Mouse (Mus musculus) adrenal gland, adult 2 months (tissue): ENCODE data around the gene Fhl3. TPM values are rescaled to one million over a fixed set of nuclear protein-coding genes. Genes with fewer than 3 reads are reported as not detected.
A peak's percentile ranks its signal among the peaks of the same experiment; 100 is the strongest.

Source experiments
- DNase-seq: peaks from one replicate; pipeline ENCODE4 v3.0.0; 2021
- long read RNA-seq: library from polyadenylated mRNA; stranded (forward); transcript quantifications from one replicate; pipeline ENCODE4 v2.0.0, GENCODE M21; 2021
- polyA plus RNA-seq: library from polyadenylated mRNA; depleted of rRNA; stranded (reverse); fragments of >200 nt; gene quantifications from 2 replicates; pipeline ENCODE4 v1.2.3, GENCODE M21; 2012; rRNA removed
- total RNA-seq, 2 experiments: library from RNA; stranded (reverse); gene quantifications; 2 replicates each; pipeline ENCODE4 v1.2.3; 2021

Fhl3 gene
- total RNA-seq (10 to 100 TPM in 1 of 2 experiments, 1 to 10 TPM in 1; 6.6 to 15.7 TPM), polyA plus RNA-seq (23.6 and 27.6 TPM in 2 replicates)
- long read RNA-seq, result 0 reads

DNA sequence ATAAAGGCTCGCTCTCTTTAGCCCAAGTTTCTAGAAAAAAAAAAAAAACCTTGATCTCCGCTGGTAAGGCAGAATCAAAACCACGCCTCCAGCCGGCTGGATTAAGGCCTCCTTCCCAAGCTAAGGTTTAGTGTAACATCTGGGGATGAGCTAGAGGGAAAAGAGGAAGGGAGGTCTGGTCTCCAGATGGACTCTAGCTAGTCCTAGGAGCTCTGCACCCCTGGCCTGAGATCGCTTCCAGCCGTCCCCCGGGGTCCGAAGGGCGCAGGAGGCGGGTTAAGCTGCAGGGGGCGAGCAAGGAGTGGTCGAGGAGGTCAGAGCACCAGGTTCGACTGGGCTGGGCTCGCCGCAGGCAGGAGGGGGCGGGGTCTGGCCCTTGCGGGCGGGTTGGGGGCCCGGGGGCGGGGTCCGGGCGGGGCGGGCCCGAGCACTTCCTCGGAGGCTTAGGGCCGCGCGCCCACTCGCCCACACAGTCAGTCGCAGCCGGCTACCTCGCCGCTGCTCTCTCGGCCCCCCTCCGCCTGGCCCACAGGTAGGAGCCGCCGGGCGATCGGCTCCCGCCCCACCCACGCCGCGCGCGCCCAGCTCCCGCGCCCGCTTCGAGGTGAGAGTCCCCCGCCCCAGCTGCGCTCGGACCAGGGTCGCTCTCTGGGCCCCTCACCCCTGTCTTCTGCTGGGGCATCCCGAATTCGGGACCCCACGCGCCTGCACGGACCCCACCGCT, at the start of gene Fhl3:
TSS of gene Fhl3 (plus strand) at position 454 of the 724 bp plus-strand sequence.
- peak; percentile 84 for DNase-seq

DNA sequence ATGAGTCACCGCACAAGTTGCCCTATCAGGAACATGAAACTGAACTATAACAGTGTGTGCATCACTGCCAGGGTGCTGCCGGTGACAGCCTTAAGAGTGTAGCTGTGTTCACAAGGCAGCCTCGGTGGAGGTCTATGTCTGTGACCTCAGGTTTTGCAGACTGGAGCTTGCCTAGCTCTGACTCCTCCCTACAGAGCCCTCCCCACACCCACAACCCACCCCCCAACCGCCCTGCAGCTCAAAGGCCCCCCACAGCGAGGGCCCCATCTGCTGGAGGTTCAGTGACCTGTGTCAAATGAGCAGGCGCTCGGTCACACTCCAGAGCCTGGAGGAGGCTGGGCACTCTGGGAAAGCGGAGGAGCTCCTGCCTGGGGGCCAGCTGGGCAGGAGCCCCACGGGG, 47.6 kb upstream of the Fhl3 start:
- DNase-seq, result no peak

DNA sequence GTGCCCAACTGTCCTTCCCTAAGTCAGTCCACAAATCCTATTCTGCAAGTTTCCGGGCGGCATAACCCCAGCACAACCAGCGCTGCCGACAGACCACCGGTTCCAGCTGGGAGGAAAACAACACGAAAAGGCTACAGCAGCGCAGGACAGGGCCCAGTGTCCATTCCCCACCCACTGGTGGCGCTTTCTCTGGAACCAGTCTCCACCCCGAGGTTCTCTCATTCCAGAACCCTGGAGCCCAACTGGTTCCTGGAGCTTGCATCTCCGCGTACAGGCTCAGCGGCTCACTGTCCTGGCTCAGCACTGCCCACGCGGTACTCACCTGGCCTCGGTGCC, 44.0 kb upstream of the Fhl3 start, which contains the start of gene Pou3f1:
TSS of gene Pou3f1 (plus strand) at position 290 of the 336 bp plus-strand sequence.
- DNase-seq, result no peak

DNA sequence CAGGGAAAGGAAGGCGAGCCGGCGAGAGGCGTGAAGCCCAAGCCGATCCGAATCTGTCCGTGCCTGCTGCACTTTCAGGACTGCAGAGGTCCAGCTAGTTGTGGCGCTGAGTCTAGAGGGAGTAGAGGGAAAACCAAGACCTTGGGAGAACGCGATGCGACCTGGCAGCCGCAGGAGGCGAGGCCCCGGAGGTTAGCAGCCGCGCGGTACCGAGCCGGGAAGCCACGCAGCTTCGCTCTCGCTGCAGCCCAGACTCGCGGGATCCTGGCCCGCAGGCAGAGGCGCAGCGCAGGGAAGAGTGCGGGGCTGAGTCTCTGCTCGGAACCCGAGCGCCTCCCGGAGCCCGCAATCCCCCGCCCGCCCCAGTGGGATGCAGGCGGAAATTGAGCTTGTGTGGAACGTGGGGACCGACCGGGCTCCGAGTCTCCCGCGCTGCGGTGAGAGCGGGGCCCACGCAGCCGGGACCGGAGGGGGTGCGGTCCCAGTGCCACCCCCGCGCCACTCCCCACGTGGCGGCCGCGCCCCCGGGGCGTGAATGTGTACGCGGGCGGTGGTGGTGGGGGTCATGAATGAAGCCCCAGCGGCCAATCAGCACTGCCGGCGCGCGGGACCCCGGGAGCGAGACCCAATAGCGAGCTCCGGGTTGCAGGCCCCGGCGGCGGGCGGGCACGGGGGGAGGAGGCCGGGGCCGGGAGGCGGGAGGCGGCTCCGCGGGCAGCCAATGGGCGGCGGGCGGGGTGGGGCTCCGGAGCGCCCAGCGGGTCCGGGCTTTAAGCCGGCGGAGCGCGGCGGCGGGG, 43.4 kb upstream of the Fhl3 start:
- DNase-seq, result peak; percentile 91

DNA sequence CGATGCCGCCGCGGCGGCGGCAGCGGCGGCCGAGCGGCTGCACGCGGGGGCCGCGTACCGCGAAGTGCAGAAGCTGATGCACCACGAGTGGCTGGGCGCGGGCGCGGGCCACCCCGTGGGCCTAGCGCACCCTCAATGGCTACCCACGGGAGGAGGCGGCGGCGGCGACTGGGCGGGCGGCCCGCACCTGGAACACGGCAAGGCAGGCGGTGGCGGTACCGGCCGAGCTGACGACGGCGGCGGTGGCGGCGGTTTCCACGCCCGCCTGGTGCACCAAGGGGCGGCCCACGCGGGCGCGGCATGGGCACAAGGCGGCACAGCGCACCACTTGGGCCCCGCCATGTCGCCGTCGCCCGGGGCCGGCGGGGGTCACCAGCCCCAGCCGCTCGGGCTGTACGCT, 42.7 kb upstream of the Fhl3 start:
- DNase-seq, result peak; percentile 27

DNA sequence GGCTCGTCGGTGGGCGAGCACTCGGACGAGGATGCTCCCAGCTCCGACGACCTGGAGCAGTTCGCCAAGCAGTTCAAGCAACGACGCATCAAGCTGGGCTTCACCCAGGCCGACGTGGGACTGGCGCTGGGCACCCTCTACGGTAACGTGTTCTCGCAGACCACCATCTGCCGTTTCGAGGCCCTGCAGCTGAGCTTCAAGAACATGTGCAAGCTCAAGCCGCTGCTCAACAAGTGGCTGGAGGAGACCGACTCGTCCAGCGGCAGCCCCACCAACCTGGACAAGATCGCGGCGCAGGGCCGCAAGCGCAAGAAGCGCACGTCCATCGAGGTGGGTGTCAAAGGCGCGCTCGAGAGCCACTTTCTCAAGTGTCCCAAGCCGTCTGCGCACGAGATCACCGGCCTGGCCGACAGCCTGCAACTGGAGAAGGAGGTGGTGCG, 42.1 kb upstream of the Fhl3 start:
- no peak for DNase-seq

DNA sequence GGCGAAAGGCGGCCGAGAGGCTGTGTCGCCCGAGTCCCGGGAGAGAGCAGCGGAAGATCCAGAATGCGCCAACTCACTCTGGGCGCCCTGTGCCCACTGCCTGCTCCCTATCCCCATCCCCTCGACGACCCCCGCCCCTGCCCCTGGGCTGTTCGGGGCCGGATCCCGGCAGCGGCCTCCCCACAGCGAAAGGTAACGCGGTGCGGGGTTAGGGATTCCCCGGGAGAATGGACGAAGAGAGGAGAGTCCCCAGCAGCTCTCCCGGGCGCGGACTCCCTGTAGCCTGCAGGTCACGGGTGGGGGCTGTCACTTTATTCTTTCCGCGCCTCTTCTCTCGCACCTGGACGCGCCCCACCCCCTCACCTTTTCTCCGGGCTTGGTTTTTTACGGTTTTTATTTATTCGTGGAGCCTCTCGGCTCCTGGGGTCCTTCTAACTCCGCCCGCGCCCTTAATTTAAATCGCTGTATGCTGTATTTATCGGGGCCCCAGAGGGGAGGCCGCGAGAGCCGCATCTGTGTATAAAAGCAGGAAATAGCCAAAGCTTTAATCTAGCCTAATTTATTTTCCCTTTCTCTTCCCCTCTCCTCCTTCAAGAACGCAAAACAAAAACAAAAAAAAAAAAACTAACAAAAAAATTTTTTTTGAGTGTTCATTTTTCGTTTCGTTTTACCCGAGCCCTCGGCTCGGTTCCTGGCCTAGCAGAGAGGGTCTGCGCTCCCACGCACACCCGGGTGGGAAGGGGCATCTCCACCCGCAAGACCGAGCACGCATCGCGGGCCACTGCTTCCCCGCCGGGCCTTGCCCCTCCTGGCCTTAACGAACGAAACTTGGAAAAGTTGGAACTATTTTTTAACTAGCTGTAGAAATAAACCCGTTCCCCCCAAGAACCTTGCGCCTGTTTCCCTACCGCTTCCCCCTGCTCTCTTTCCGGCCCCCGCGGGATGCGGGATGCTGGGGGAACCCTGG, 41.0 kb upstream of the Fhl3 start:
- DNase-seq, result no peak

DNA sequence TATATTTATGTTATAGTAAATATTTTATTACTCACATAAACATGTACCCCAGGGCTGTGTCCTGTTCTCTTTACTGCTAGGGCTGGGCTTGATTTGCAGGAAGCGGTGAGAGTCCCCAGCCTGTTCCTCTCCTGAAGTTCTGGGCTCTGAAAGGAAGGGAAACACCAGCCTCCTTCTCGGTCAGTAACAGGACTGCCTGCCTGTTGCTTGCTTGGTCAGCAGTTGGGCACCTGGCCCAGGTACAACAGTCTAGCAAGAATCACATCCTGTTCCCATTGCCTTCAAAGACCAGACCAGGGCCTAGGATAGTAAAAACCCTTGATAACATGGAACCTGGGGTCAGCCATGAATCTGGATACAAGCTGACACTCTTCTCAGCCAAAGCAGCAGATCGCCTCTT, 39.9 kb upstream of the Fhl3 start:
- DNase-seq, result no peak

DNA sequence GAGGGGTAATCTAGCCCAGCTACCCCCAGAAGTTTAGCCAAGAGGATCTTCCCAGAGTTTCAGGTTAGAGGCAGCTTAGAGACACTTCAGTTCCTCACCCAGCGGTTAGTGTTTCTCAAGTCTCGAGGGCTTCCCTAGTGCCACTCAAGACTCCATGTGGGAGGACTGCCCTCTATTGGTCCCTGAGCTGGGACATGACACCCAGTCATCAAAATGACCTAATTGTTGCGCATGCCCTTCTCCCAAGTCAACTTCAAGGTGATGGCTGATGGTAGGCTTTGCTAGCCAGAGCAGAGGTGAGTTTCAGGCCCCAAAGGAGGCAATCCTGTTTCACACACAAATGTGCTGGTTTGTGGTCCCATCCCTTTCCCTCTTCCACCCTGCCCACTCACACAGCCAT, 37.5 kb upstream of the Fhl3 start:
- DNase-seq, result peak; percentile 30

DNA sequence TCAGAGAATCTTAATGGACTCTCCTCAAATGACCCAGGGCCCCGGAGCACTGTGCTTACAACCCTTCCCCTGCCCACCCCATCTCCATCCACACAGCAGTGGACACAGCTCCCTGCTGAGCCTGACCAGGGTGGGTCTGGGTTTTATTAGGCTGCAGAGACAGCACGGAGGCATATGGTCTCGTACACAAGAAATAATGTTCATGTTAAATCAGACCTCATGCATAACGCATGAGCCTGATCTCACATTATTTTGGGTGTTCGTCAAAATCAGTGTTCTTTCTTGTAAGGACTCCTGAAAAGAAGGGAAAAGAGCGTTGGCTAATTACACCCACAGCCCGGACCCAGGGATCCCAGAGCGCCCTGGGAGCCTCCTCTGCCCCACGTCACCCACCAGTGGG, 36.3 kb upstream of the Fhl3 start:
- DNase-seq, result no peak

DNA sequence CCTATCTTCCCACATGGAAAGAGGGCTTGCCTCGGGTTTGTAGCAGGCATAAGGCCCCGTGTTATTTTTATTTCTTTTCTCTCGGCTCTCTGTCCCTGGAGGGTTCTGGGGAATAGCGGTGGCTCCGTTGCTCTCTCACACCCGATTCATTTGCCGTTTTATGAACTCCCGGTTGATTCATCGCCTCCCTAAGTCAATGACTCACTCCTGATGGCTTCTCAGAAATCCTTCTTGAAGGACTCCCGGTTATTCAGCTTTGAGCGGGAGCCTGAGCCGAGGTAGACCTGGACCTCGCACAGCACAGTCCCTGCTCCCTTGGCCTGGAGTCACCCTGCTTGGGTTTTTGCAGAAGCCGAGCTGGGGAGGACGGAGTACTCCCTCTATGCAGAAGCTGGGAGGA, 35.9 kb upstream of the Fhl3 start:
- DNase-seq, result no peak

DNA sequence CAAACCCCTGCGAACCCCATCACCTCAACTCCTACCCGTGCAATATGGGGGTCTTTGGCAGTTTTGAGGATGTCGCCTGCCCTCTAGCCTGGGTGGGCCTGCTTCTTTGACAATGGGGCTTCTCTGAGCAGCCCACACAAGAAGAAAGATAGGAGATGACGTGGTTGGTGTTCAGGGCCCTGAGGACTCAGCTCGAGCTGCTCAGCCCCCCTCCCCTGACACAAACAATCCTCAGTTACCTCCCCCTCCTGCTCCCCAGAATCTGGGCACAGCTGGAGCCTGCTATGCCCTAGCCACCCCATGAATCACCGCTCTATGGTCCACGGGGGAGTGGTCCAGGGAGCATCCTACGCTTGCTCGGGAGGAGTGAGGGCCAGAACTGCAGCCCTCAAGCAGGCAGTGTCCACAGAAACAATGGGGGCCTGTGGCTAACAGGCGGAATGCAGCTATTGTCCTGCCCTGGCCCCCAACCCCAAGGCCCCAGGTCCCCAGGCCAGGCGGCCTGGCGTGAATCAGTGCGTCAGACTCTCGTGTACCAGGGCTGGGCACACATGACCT, 32.9 kb upstream of the Fhl3 start:
- DNase-seq, result no peak

DNA sequence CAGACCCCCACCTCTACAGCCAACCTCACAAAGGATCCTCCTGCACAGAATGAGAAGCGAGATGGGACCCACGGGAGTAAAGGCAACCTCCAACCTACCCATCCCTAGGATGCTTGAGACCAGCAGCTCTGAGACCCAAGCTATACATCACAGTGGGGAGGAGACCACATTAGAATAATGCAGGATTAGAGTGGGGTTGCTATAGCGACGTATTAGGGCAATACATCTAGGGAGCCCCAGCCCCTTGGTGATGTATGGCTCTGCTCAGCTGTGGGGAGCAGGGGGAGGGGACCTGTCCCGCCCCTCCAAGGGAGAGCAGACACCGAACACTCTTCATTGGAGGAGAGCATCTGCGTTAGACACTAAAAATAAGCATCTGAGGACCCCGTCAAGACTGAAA, 32.4 kb upstream of the Fhl3 start:
- DNase-seq, result no peak

DNA sequence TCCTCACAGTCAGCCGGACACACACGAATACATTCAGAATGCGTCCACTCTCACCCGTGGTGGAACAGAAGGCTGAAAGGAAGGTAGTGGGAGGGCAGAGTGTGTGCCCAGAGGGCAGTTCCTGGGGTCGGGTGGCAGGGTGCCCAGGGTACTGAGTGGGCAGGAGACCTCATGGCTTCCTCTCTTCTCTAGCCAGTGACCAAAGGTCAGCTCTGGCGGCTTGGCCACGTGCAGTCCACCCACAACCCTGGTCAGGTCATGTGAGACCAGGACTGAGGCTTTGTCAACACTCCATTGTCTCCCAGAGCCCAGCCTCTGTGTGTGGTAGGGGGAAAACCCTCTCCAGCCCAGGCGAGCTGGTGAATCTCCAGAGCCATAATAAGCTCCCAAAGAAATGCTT, 30.3 kb upstream of the Fhl3 start:
- DNase-seq, result no peak

DNA sequence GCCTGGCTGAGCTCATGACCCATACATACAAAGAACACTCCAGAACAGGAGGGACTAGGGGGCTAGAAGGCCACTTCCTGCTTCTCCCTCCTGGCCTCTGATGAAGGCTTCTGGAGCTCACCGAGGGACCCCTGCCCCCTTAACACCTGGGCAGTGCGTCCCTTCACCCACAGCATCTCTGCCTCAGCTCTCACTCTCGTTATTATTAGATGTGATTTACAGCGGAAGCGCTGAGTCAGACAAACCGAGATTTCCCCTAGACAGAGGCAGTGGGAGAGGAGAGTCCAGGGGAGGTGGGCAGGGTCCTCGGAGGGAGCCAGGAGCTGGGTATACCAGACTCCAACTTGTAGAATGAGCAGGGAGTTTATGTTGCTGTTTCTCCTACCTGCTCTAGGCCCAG, 28.9 kb upstream of the Fhl3 start:
- no peak for DNase-seq

DNA sequence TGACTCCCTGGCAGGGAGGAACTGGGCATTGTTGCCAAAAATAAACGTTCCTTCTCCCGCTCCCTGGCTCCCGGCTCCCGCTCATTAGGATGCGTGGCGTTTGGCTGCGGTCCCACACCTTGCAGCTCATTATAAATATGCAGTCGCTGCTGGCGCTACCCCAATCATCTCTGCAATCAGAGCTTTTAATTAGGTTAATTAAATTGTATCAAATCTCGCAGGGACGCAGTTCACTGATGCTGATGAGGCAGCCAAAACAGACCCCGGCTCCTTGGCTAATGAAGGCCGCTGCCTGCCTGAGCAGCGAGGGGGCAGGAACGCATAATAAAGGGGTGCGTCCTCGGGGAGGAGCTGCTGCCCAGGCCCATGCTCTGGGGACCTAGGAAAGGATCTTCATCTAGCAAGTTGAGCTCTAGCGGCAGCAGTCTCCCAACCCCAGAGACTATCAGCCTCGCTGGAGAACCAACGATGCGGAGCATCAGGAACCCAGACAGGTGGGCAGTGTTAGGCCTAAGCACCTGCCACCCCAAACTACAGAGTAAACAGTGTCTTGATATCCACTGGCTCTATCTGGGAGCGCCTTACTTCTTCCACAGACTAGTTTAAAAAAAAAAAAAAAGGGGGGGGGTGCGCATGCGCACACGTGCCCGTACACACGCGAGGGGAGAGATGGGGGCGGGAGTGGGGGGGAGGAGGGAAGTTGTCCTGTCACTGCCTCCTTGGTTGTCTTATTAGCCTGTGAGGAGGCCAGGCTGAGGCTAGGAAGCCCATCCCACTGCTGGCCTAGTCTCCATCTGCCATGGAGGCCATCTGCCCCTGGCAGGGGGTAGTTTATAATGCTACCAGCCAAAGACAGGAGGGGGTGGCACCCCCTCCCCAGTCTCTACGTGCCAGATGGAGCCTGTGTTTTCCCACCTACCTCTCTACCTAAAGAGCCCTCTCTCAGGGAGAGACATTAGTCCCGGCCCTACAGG, 27.9 kb upstream of the Fhl3 start:
- no peak for DNase-seq

DNA sequence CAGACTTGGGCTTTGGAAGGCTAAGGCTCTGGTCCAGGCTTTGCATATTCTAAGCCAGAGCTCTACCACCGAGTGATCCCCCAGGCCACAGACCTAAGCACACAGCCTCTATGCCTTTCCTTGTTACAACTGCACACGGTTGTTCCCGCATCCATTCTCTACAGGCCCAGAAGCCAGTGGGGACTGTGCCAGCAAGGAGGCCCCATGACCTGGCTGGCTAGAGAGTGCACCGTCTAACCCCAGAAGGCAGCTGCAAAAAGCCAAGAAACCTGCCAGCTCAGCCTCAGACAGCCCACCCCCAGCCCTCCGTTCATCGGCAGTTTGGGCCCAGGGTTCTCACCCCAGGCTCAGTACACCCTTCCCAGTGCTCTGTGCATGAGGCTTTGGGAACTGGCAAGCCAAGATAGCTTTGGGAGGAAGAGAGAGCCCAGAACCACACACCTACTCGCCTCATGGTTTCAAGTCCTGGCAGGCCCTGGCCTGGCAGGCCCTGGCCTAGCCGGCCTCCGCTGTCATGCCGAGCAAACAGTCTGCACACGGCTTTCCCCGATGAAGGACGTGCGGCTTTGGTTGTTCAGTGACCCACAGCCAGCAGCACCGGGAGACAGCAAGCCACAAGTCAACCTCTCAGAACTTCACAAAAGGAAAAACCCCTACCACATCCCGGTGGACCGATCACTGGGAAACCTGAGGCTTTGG, 26.0 kb upstream of the Fhl3 start:
- no peak for DNase-seq

DNA sequence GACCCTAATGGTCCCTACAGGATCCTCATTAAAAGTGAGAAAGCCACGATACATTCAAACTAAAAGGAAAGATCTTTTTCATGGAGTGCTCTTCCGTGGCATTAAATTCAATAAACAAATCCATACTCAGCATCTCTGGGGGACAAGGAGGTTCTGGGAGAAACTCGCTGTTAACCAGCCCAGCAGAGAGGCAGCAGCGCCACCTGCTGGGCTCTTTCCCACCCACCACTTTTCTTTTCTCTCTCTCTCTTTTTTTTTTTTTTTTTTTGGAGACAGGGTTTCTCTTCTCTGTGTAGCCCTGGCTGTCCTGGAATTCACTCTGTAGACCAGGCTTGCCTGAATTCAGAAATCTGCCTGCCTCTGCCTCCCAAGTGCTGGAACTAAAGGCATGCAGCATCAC, 25.5 kb upstream of the Fhl3 start:
- DNase-seq, result peak; percentile 30

DNA sequence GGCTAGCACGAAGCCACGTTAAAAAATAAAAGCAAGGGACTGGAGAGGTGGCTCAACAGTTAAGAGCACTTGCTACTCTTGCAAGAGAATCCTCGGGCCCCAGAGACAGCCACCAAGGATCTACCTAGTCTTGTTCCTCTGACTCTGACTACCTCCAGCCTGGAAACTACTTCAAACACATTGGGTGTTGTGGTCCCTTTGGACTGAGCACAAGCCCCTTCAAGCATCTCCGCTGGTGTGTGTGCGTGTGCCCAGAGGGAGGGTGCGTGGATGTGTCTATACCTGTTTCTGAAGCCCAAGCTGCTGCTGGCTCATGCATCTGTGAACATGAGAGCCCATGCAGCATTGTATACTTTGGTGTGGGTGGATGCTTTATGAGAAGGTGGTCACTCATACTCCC, 24.5 kb upstream of the Fhl3 start:
- no peak for DNase-seq

DNA sequence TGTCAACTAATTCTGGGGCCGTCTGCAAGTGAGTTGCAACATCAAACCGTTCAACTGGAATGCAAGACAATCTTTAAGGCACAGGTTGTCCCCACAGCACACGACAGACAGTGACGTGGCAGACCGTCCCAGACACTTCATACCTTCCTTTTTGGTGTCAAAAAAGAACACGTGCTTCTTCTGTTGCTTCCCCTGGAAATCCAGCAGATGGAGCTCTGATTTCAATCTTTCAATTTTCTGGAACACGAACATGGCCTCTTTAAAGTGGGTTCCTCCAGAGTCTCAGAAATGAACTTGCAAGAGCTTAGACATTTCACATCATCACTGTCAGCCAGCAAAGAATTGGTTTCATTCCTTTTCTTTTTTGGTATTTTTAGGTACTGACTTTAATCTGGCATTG, 18.2 kb upstream of the Fhl3 start:
- no peak for DNase-seq
